Mouse (Mus musculus) neural tube, embryonic 11.5 days (tissue): Measurements from ENCODE around the gene Cfap58. TPM values are rescaled to one million over a fixed set of nuclear protein-coding genes. Genes with fewer than 3 reads are reported as not detected.

Experiments
- ATAC-seq: fragments of 200-750 bp; cut with Nextera tagmentation; 2 replicates; pipeline ENCODE4 v1.8.0; 2017; ENCODE audit warnings: moderate number of reproducible peaks, mild to moderate bottlenecking, moderate TSS enrichment, moderate library complexity; ENCODE audit not compliant: insufficient read depth, low FRiP score, low TSS enrichment
- DNase-seq: peaks from one replicate; pipeline ENCODE4 v3.0.0-alpha.2; 2015; ENCODE audit warnings: low spot score
- H3K27ac ChIP-seq: fragments of 300-500 bp; sonication (generic); 2 replicates; pipeline ENCODE4 v1.5.1; 2014; ENCODE audit warnings: low read depth, mild to moderate bottlenecking, low read length
- H3K27me3 ChIP-seq: fragments of 300-500 bp; sonication (generic); 2 replicates; pipeline ENCODE4 v1.6.1; 2014; ENCODE audit warnings: mild to moderate bottlenecking, low read length, mixed read lengths; ENCODE audit not compliant: control insufficient read depth, insufficient read depth
- H3K36me3 ChIP-seq: fragments of 300-500 bp; sonication (generic); 2 replicates; pipeline ENCODE4 v1.6.1; 2014; ENCODE audit warnings: mild to moderate bottlenecking, low read length, moderate library complexity, mixed read lengths; ENCODE audit not compliant: control insufficient read depth, insufficient read depth
- H3K4me1 ChIP-seq: fragments of 300-500 bp; sonication (generic); 2 replicates; pipeline ENCODE4 v1.6.1; 2014; ENCODE audit warnings: low read length, mixed read lengths; ENCODE audit not compliant: control insufficient read depth, insufficient read depth
- H3K4me2 ChIP-seq: fragments of 300-500 bp; sonication (generic); 2 replicates; pipeline ENCODE4 v1.6.1; 2014; ENCODE audit warnings: low read depth, mild to moderate bottlenecking, moderate library complexity
- H3K4me3 ChIP-seq: fragments of 300-500 bp; sonication (generic); 2 replicates; pipeline ENCODE4 v1.5.1; 2014; ENCODE audit warnings: low read depth, low read length
- H3K9ac ChIP-seq: fragments of 300-500 bp; sonication (generic); 2 replicates; pipeline ENCODE4 v1.6.1; 2014; ENCODE audit warnings: mild to moderate bottlenecking, low read length
- H3K9me3 ChIP-seq: fragments of 300-500 bp; sonication (generic); 2 replicates; pipeline ENCODE4 v1.6.1; 2016; ENCODE audit warnings: low read length; ENCODE audit not compliant: control insufficient read depth
- WGBS: fragments of 180-500 bp; shearing (Covaris S2); extraction: QIAGEN DNeasy Blood & Tissue Kit; methylation state at CpG from one replicate; pipeline ENCODE4 v1.1.7; 2014; 5-methylcytosine and 5-hydroxymethylcytosine counted together
- polyA plus RNA-seq: library from polyadenylated mRNA; unstranded; fragments of >200 nt; fragmentation: Nextera tagmentation; extraction: Ambion mirVana; gene quantifications from 2 replicates; pipeline ENCODE4 v1.2.1, GENCODE M21; 2014

Gene Cfap58
- polyA plus RNA-seq, 1 experiment from 2014 or later: 0.11 TPM

DNA sequence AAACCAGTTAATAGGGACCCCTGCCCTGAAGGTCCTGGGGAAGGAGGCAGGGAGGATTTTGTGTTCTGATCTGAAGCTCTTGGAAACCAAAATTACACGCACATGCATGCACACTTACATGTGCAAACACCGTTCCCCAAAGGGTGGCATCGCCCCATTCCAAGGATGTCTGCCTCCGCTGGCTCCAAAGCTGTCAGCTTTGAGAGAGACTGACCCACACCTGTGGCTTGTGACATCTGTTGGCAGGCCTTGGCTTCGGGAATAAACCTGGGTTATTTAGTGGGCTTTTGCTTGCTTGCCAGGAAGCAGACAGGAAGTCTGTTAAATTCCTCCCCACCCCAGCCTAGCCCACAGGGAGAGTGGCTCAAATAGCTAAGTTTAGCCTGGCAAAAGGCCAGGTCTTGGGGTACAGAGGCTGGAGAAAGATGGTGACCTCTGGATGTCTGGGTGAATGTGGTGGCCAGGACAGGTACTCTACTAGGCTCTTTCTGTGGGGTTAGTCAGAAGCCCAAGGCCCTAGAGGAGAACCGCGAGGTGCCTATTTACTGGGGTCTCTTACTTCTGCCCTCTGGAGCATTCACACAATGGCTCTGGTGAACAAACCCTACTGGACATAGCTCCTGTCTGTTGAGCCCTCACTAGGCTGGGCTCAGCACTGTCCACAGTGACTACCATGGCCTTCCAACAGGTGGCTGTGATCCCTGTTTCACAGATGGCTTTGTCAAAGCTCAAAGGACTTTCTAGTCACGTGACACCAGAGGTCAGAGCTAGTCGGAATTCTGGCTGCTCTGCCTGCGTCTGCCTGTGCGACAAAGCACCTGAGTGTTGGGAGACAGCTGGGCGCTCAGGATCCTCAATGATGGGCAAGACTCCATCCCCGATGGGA is 34.9 kb upstream of the Cfap58 start:
- Histone ChIP-seq H3K27me3 (no peaks in the 10 kb centered on the region), H3K4me3 (no peak overlapping the region), H3K9me3 (no peaks in the 10 kb centered on the region), H3K4me1 (no peaks in the 10 kb centered on the region; the same call in 1 of the 2 replicates), H3K36me3 (no peaks in the 10 kb centered on the region), H3K4me2 (no peak overlapping the region), H3K27ac (no peak overlapping the region), H3K9ac (no peak overlapping the region)
- DNase-seq (no peak), ATAC-seq (no peak)
- WGBS: 73% methylated on average over 13 of the region's 13 CpGs

DNA sequence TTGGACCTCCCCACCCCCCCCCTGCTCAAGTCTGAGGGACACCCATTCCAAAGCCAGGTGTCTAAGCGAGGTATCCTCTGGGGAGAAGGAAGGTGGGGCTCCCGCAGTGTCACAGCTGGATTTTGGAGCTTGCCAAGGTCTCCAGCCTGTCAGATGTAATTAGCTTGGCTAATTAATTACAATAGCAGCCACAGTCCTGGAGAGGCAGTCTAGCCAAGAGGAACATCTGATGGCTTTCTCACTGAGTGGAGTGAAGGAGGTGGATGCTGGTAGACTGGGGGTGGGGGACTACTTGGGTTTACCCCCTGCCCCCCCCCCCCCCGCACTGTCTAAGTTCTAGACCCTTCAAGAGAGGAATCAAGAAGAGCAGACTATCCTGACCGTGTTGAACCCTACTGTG is 33.8 kb upstream of the Cfap58 start:
- ATAC-seq (no peak), DNase-seq (no peak)
- no peak overlapping the region for H3K27ac ChIP-seq
- 66% methylated on average over 4 of the region's 4 CpGs for WGBS
- no peak overlapping the region for H3K4me2 ChIP-seq
- no peak overlapping the region for H3K4me3 ChIP-seq
- H3K4me1 ChIP-seq: peaks cover under 1% of the 10 kb centered on the region
- H3K9me3 ChIP-seq: no peaks in the 10 kb centered on the region
- H3K27me3 ChIP-seq: no peaks in the 10 kb centered on the region
- H3K36me3 ChIP-seq: no peaks in the 10 kb centered on the region
- no peak overlapping the region for H3K9ac ChIP-seq

DNA sequence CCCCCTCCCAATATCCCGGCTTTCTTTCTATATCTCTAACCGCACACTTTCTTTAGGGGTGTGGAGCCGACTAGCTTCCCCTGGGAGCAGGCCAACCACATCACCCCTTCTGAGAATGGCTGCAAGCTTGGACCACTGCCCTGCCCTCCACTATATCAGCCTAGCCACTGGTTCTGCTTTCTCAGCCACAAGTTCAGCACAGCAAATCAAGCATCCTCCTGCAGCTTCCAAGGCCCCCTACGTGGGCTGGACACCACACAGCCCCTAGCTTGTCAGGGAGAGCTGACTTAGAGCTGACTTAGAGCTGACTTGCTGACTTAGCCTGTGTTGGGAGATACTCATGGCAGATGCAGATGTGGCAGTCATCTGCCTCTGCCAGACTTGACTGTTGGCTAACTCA is 32.4 kb upstream of the Cfap58 start:
- Histone ChIP-seq H3K27me3 (no peaks in the 10 kb centered on the region), H3K9me3 (no peaks in the 10 kb centered on the region), H3K9ac (no peak overlapping the region), H3K4me1 (peaks cover 7% of the 10 kb centered on the region), H3K27ac (no peak overlapping the region), H3K36me3 (no peaks in the 10 kb centered on the region), H3K4me3 (no peak overlapping the region), H3K4me2 (no peak overlapping the region)
- WGBS: 92% methylated on average over 4 of the region's 4 CpGs
- DNase-seq (no peak), ATAC-seq (no peak)

- WGBS: 92% methylated on average over 5 of the region's 5 CpGs
- H3K36me3 ChIP-seq: no peaks in the 10 kb centered on the region
- no peak overlapping the region for H3K4me3 ChIP-seq
- H3K9me3 ChIP-seq: no peaks in the 10 kb centered on the region
- no peak overlapping the region for H3K9ac ChIP-seq
- peaks cover 7% of the 10 kb centered on the region for H3K4me1 ChIP-seq
- no peaks in the 10 kb centered on the region for H3K27me3 ChIP-seq
- no peak for ATAC-seq
- H3K4me2 ChIP-seq: no peak overlapping the region
- no peak overlapping the region for H3K27ac ChIP-seq
- no peak for DNase-seq
Observed at GRCm38 (mm10) chr19:47905603-47906002, 31.9 kb upstream of the Cfap58 start.

- DNase-seq (no peak), ATAC-seq (no peak)
- Histone ChIP-seq H3K4me3 (no peak overlapping the region), H3K36me3 (no peaks in the 10 kb centered on the region), H3K4me2 (no peak overlapping the region), H3K27ac (no peak overlapping the region), H3K9ac (no peak overlapping the region), H3K27me3 (no peaks in the 10 kb centered on the region), H3K9me3 (no peaks in the 10 kb centered on the region), H3K4me1 (peaks cover 7% of the 10 kb centered on the region)
- WGBS: 95% methylated on average over 9 of the region's 9 CpGs
Observed at GRCm38 (mm10) chr19:47907596-47907995, 29.9 kb upstream of the Cfap58 start.

DNA sequence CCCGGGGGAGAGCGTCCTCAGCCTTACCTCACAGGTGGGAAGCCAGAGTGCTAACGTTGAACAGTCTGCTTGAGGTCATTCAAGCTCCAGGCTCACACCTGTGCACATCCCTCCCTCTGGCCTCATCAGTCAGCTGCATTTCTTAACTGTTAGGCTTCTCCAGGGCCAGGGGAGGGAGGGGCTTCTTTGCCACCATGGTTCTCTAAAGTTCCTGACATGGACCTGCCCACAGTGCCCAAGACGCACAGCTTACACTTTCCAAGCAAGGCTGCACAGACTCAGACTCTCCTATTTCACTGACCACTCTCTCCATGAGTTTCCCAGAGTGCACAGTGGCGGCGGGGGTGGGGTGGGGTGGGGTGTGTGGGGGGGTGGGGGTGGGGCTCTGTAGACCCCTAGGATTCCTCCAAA is 28.5 kb upstream of the Cfap58 start:
- Histone ChIP-seq H3K27me3 (no peaks in the 10 kb centered on the region), H3K4me2 (peak overlapping the region; percentile 45), H3K4me1 (peaks cover 7% of the 10 kb centered on the region), H3K4me3 (no peak overlapping the region), H3K9me3 (no peaks in the 10 kb centered on the region), H3K9ac (peak overlapping the region; percentile 67), H3K27ac (peak overlapping the region; percentile 86; the same call in 1 of the 2 replicates), H3K36me3 (no peaks in the 10 kb centered on the region)
- ATAC-seq: peak; percentile 62
- 17% methylated on average over 6 of the region's 6 CpGs for WGBS
- no peak for DNase-seq

DNA sequence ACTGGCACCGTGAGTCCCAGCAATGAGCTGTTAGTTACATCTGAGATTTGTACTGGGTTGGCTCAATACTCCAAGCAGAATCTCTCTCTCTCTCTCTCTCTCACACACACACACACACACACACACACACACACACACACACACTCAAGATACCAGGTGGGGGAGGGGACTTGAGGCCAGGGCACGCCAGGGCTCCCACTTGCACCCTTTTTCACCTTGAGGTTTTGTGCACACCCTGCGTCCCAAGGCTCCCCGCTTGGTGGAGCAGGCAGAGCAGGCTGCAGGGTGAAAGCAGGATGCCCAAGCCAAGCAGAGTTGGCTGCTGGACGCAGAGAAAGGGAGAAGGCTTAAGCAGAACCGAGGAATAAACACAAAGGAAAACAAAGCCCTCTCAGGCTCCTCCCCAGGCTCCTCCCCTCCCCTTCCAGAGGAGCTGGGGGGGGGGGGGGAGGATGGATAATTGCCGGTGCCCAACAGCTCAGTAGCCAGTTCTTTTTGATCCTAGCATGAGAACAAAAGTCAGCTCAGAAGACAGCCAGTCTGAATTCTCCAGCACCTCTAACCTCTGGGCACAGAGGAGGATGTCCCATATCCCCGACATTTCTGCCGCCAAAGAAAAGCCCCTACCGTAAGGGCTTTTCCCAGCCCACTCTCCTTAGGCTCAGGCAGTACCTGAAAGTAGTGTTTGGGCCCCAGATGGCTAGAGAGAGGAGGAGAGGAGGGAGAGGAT is 27.9 kb upstream of the Cfap58 start:
- WGBS: under 1% methylated on average over 10 of the region's 10 CpGs
- Histone ChIP-seq H3K4me1 (peaks cover 7% of the 10 kb centered on the region), H3K27me3 (no peaks in the 10 kb centered on the region), H3K36me3 (no peaks in the 10 kb centered on the region), H3K4me3 (peak overlapping the region; percentile 19; the same call in 1 of the 2 replicates), H3K4me2 (peak overlapping the region; percentile 45), H3K27ac (peak overlapping the region; percentile 86), H3K9me3 (no peaks in the 10 kb centered on the region), H3K9ac (peak overlapping the region; percentile 67)
- peak; percentile 64 for ATAC-seq
- peak; percentile 69 for DNase-seq

DNA sequence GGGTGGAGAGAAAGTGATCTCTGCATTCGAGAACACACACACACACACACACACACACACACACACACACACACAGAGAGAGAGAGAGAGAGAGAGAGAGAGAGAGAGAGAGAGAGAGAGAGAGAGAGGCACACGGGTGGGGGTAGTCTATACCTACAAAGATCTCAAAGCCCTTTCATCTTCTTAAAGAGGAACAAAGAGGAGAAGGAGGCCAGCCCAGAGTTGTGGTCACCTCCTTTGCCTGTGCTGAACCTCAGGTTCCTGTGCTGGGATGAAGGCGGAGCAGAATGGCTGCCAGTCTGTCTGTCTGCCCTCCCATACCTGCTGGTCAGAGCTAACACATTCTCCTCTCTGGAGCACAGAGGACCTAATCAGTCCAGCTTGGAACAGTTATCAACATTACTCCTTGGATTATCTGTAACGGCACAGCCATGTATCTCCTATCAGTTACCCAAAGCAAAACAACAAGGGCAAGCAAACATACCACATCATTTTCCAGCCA is 27.3 kb upstream of the Cfap58 start:
- no peaks in the 10 kb centered on the region for H3K27me3 ChIP-seq
- peak overlapping the region; percentile 86 for H3K27ac ChIP-seq
- peak overlapping the region; percentile 67 for H3K9ac ChIP-seq
- H3K4me3 ChIP-seq: no peak overlapping the region
- ATAC-seq: no peak
- peak overlapping the region; percentile 45 for H3K4me2 ChIP-seq
- H3K36me3 ChIP-seq: no peaks in the 10 kb centered on the region
- DNase-seq: no peak
- no peaks in the 10 kb centered on the region for H3K9me3 ChIP-seq
- 48% methylated on average over 4 of the region's 4 CpGs for WGBS
- peaks cover 7% of the 10 kb centered on the region for H3K4me1 ChIP-seq
